Mouse (Mus musculus) ES-E14 (cell line): Measurements from ENCODE around the gene Tenm2.

ENCODE experiments used
- CHD2 ChIP-seq: IDR thresholded peaks from 2 replicates; pipeline ENCODE4 v1.6.1; 2014; ENCODE audit warnings: mild to moderate bottlenecking, low read depth, low read length, inconsistent platforms
- MAFK ChIP-seq: IDR thresholded peaks from 2 replicates; pipeline ENCODE4 v1.6.1; 2014; ENCODE audit warnings: mild to moderate bottlenecking, low read depth, low read length, inconsistent platforms; ENCODE audit not compliant: insufficient read depth
- ZNF384 ChIP-seq: IDR thresholded peaks from 2 replicates; pipeline ENCODE4 v1.6.1; 2012; ENCODE audit warnings: low read depth, low read length, inconsistent platforms

- TF ChIP-seq ZNF384 (no peak), MAFK (peak; percentile 75), CHD2 (no peak)
These were observed 1083.5 kb downstream of the Tenm2 start for GRCm38 (mm10) chr11:36152226-36152625.
